Mouse (Mus musculus): ENCODE results near the gene Smyd3. TPM values are rescaled to one million over a fixed set of nuclear protein-coding genes. Genes with fewer than 3 reads are reported as not detected.
A peak's percentile ranks its signal among the peaks of the same experiment; 100 is the strongest.

The Smyd3 gene
- polyA plus RNA-seq, 1 experiment: 12.6 TPM

DNA sequence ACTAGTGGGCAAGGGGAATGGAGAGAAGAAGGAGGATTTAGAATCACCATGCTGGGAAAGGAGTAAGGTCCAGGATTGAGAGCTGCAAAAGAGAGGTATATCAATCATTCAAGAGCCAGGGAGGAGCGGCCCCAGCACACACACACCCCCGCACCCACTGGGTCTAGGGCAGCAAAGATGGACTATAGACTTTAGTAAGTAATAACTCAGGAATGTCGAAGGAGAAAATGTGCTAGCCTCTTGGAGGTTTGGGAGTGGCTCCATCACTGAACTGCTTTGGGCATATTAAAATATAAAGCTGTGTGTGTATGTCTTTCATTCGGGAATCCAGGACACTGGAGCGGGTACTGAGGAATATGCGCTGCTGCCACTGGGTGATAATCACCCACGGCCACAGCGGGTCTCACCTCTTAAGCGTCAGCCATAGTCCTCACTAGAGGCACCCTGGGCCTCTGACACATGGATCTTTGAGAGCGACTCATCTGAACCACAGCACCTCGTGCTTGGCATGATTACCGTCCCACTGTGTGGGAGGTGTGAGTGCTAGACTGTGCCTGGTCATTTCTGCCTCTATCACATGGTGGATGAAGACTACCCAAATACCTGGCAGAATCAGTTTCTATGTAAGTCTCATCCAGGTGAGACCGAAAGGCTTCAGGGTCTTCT is 469.8 kb downstream of the Smyd3 start:
- no peak for TF ChIP-seq POLR2A (IDR thresholded peaks at IDR 0.05; ENCODE audit: borderline replicate concordance, extremely low read depth, insufficient read depth, insufficient read length, poor library complexity, severe bottlenecking)
- no peak for TF ChIP-seq CTCF (IDR thresholded peaks at IDR 0.05; ENCODE audit: borderline replicate concordance, extremely low read depth, insufficient read depth, insufficient read length)
- DNase-seq (ENCODE audit: low read depth): no peak

DNA sequence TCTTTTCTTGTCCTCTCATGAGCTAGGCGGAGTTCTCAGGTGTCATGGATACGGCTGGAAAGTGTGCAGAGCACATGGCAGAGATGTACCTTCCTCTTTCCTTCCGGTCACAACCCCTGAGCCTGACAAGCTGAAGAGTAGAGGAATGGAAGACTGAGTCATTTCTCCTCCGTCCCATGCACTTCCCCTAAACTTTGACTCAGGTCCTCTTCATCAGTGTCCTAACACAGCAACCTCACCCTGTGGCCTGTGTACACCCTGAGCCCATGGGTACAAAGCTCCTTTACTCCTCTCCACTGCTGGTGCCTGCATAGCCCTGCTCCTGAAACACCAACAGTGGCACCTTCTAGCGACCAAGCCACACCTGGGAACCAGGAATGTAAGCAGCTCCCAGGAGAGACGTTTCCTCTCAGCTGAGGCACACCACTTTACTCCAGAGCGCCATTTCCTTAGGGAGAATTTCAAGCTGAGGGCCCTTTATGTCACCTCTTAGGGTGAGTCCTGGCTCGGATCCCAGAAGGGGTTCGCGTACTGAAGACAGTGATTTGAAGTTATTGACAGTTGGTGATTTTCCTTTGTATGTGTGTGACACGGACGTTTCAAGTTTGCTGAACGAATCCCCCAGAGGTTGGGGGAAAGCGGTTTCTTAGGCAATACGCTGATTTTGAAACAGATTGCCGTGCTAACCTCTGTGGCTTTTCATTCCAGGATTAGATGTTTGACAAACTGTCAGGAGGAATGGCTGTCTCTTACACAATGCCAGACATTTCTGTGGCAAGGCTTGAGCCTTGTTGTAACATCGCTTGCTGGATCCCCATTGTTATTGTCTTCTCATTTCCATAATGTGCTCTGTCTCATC is 471.8 kb downstream of the Smyd3 start:
- DNase-seq (ENCODE audit: low read depth): peak; percentile 65
- no peak for TF ChIP-seq CTCF (IDR thresholded peaks at IDR 0.05; ENCODE audit: borderline replicate concordance, extremely low read depth, insufficient read depth, insufficient read length)
- TF ChIP-seq POLR2A (IDR thresholded peaks at IDR 0.05; ENCODE audit: borderline replicate concordance, extremely low read depth, insufficient read depth, insufficient read length, poor library complexity, severe bottlenecking): no peak

DNA sequence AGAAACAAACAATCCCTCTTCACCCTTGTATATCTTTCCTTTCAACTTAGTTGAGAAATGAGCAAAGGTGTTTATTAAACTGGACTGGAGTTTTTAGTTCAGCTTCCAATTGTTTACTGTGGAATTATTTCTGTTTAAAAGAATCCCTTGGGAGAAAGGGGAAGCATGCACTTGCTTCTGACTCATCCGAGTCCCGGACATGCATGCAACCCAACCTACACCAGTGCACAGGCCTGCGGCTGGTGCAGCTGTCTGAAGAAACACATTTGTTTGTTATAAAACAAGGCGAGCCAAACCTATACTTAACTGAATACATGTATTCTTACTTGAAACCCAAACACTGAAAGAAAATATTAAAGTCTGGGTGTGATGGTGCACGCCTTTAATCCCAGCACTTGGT is 473.7 kb downstream of the Smyd3 start:
- TF ChIP-seq CTCF (IDR thresholded peaks at IDR 0.05; ENCODE audit: borderline replicate concordance, extremely low read depth, insufficient read depth, insufficient read length): no peak
- TF ChIP-seq POLR2A (IDR thresholded peaks at IDR 0.05; ENCODE audit: borderline replicate concordance, extremely low read depth, insufficient read depth, insufficient read length, poor library complexity, severe bottlenecking): no peak
- DNase-seq (ENCODE audit: low read depth): no peak

DNA sequence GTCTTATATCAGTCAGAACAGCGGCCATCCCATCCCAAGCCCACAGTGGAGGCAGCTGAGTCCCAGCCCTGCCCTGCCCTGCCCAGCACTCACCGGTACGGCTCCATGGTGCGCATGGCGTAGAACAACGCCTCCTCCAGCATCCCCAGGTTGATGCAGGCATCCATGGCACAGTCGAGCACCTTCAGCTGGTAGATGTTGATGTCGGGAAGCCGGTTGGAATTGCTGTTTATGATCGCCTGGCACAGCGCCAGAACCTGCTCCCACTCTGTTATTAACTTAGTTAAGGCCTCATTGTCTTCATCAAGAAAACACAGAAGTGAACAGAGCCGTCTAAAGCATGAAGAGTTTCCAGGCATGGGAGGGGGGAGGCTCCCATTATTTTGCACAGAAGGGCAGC is 474.2 kb downstream of the Smyd3 start:
- DNase-seq (ENCODE audit: low read depth): peak; percentile 82
- TF ChIP-seq CTCF (IDR thresholded peaks at IDR 0.05; ENCODE audit: borderline replicate concordance, extremely low read depth, insufficient read depth, insufficient read length) (no peak), POLR2A (IDR thresholded peaks at IDR 0.05; ENCODE audit: borderline replicate concordance, extremely low read depth, insufficient read depth, insufficient read length, poor library complexity, severe bottlenecking) (no peak)

DNA sequence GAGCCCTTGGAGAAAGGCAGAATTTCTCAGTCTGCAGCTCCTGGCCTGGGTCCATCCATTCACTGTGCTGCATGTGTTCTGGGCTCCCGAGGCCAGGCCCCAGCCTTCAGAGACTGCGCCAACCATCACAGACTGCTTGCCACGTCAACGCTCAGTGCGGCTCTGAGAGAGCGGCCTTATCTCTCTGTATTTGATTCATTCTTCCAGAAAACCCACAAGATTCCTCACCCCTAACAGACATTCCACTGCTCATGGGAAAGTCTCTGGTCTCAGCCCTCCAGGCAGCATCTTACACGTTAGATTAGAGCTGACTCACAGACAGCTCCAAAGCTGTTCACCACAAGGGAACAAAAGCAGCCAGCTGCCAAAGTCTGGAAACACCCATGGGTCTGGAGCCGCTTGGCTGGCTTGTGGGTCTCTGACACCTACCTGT is 475.9 kb downstream of the Smyd3 start:
- DNase-seq (ENCODE audit: low read depth): peak; percentile 73
- TF ChIP-seq POLR2A (IDR thresholded peaks at IDR 0.05; ENCODE audit: borderline replicate concordance, extremely low read depth, insufficient read depth, insufficient read length, poor library complexity, severe bottlenecking): no peak
- no peak for TF ChIP-seq CTCF (IDR thresholded peaks at IDR 0.05; ENCODE audit: borderline replicate concordance, extremely low read depth, insufficient read depth, insufficient read length)

DNA sequence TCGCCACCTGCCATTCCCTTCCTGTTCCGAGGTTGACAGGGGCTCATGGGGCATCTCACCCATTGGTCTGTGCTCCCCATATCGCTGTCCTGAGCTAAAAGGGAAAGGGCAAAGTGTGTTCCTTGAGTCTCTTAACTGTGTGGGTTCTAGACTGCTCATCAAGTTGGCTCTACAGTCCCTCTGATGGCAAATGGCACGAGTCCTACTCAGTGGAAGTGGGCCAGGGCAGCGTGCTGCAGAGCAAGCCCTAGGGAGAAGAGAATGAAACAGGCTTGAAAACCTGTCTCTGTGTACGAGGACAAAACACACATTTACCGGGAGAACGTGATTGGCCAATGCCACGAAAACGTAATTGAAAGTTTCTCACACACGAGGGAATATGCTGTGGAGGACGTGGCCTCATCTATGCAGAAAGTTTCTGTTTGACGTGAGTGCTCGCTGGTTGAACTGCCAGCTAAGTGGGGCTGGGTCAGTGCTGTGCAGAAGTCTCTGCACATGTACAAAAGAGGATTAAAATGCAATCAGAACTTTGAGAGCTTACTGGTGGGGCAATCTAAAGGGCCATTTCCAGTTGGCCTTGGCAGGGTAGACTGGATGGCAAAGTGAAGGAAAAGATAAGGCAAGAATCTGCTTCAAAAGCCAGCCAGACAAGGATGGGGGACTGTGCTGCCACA is 476.5 kb downstream of the Smyd3 start:
- TF ChIP-seq POLR2A (IDR thresholded peaks at IDR 0.05; ENCODE audit: borderline replicate concordance, extremely low read depth, insufficient read depth, insufficient read length, poor library complexity, severe bottlenecking) (no peak), CTCF (IDR thresholded peaks at IDR 0.05; ENCODE audit: borderline replicate concordance, extremely low read depth, insufficient read depth, insufficient read length) (no peak)
- no peak for DNase-seq (ENCODE audit: low read depth)

DNA sequence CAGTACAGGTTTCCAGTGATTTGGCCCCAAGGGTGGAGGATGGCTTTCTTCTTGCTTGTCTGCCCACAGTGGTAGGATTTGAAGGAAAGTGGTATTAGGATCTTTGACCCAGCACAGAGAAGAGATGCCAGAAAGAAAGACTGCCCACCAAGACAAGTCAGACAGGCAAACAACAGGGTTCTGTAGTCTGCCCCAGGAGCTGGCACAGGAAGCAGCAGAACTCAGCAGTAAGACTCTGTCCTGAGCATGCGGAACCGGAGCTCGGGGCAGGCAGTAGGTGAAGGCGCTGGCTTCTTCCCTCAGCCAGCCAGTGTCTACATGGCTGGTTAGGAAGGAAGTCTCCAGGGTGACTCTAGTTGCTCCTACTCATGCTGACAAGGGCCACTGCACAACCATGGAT is 479.0 kb downstream of the Smyd3 start:
- TF ChIP-seq POLR2A (IDR thresholded peaks at IDR 0.05; ENCODE audit: borderline replicate concordance, extremely low read depth, insufficient read depth, insufficient read length, poor library complexity, severe bottlenecking) (no peak), CTCF (IDR thresholded peaks at IDR 0.05; ENCODE audit: borderline replicate concordance, extremely low read depth, insufficient read depth, insufficient read length) (no peak)
- DNase-seq (ENCODE audit: low read depth): no peak

DNA sequence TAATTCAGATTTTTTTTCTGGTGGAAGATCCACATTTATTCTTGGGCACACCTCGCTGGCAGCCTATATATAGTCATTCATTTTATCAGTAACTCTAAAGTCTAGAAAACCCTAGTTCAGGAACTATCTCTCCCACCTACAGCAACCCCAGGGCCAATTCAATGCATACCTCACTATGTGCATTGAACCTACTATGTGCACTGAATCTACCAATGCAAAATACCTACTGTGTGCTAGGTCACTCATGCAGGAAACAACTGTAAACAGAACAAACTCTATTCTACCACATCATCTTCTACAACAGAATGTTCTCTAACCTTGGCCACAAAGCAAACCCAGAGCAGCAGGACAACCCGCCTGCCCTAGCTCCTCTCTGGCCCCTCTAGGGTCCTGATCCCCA is 484.9 kb downstream of the Smyd3 start:
- no peak for DNase-seq (ENCODE audit: low read depth)
- TF ChIP-seq POLR2A (IDR thresholded peaks at IDR 0.05; ENCODE audit: borderline replicate concordance, extremely low read depth, insufficient read depth, insufficient read length, poor library complexity, severe bottlenecking) (no peak), CTCF (IDR thresholded peaks at IDR 0.05; ENCODE audit: borderline replicate concordance, extremely low read depth, insufficient read depth, insufficient read length) (no peak)

DNA sequence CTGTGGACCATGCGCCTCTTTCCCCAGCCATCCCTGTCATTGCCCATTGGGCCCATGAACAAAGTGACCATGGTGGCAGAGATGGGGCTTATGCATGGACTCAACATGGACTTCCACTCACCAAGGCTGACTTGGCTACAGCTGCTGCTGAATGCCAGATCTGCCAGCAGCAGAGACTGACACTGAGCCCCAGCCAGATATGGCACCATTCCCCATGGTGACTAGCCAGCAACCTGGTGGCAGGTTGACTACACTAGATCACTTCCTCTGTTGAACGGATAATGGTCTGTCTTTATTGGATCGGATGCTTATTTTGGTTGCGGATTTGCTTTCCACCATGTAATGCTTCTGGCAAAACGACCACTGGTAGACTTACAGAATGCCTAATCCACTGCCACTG is 486.3 kb downstream of the Smyd3 start:
- no peak for TF ChIP-seq CTCF (IDR thresholded peaks at IDR 0.05; ENCODE audit: borderline replicate concordance, extremely low read depth, insufficient read depth, insufficient read length)
- no peak for TF ChIP-seq POLR2A (IDR thresholded peaks at IDR 0.05; ENCODE audit: borderline replicate concordance, extremely low read depth, insufficient read depth, insufficient read length, poor library complexity, severe bottlenecking)
- DNase-seq (ENCODE audit: low read depth): no peak

DNA sequence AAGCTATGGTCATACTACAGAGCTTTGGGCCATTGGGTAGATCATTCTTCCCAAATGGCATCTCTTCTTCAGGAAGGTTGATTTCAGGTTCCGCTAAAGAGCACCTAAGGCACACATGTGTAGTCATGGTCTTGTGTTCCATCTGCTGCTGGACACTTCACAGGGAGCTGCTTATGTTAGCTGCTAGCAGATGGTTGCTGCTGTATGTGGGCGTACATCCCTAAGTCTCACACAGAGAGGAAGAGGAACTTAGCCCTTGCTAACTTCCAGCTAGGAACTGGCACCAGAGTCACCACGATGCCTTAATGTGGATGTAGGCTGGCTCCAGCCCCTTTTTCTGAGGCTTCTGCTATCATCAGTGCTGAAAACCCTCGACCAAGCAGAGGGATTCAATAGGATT is 491.2 kb downstream of the Smyd3 start:
- TF ChIP-seq POLR2A (IDR thresholded peaks at IDR 0.05; ENCODE audit: borderline replicate concordance, extremely low read depth, insufficient read depth, insufficient read length, poor library complexity, severe bottlenecking) (no peak), CTCF (IDR thresholded peaks at IDR 0.05; ENCODE audit: borderline replicate concordance, extremely low read depth, insufficient read depth, insufficient read length) (no peak)

DNA sequence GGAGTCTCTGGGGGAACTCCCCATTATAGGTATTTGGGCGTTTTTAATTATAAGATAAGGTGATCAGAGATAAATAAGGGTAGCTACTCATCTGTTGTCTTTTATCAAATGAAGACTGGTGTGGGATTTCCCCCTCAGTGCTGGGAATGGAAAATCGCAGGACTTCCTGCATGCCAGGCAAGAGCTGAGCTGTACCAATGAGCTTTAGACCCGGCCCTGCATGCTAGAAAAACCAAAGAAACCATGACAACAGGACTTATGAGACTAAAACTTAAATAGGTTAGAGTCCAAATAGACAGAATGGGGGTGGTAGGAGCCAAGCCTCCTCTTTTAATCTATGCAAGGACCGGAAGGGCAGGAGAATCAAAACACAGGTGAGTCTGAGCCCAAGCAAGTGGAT is 492.7 kb downstream of the Smyd3 start:
- TF ChIP-seq POLR2A (IDR thresholded peaks at IDR 0.05; ENCODE audit: borderline replicate concordance, extremely low read depth, insufficient read depth, insufficient read length, poor library complexity, severe bottlenecking) (no peak), CTCF (IDR thresholded peaks at IDR 0.05; ENCODE audit: borderline replicate concordance, extremely low read depth, insufficient read depth, insufficient read length) (no peak)

More for the DNA sequence above, 491.2 kb downstream of the Smyd3 start:
- no peak for DNase-seq (ENCODE audit: low read depth)

More for the DNA sequence above, 492.7 kb downstream of the Smyd3 start:
- DNase-seq (ENCODE audit: low read depth): no peak
